Mouse (Mus musculus): ENCODE data around the gene Oprd1.

DNA sequence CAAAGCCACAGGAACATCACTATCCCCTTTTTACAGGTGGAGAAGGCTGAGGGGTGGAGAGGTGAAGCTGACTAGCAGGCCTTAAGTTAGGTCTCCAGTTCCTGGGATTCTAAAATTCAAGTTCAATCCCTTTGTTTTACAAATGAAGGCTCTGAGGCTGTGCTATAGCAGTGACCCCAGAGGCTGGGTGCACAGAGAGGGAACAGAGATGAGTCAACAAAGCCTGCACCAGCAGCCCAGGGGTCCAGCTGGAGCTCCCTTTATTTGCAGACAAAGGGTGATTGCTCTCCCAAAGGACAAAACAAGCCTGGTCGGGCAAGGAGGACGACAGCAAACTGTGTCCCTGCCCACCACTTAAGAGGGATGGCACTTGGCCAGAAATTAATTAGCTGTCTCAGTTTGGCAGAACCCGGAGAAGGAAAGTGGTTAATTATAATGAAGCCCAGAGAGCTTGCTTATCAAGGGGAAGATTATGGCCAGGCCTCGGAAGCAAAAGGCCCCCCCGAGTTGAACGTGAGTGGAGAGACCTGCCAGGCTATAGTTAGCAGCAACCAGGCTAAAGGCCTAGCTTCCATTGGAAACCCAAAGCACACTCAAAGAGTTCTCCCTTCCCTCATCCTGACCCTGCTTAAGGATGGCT is 15.2 kb downstream of the Oprd1 start:
- TF ChIP-seq POLR2A (IDR thresholded peaks at IDR 0.05; ENCODE audit: low read depth, low read length) (no peak), CTCF (IDR thresholded peaks at IDR 0.05; ENCODE audit: extremely low read depth, insufficient read length, insufficient replicate concordance, low read depth, low read length) (no peak)
